Mouse (Mus musculus) liver, postnatal 0 days (tissue): ENCODE results near the gene Ece1.

Experiments used
- CTCF ChIP-seq: sonication (generic); IDR thresholded peaks from 2 replicates; pipeline ENCODE4 v1.5.1; 2016; ENCODE audit warnings: antibody characterized with exemption, low read depth
- EP300 ChIP-seq: IDR thresholded peaks from 2 replicates; pipeline ENCODE4 v1.6.1; 2016; ENCODE audit warnings: antibody characterized with exemption, low read depth, mild to moderate bottlenecking

DNA sequence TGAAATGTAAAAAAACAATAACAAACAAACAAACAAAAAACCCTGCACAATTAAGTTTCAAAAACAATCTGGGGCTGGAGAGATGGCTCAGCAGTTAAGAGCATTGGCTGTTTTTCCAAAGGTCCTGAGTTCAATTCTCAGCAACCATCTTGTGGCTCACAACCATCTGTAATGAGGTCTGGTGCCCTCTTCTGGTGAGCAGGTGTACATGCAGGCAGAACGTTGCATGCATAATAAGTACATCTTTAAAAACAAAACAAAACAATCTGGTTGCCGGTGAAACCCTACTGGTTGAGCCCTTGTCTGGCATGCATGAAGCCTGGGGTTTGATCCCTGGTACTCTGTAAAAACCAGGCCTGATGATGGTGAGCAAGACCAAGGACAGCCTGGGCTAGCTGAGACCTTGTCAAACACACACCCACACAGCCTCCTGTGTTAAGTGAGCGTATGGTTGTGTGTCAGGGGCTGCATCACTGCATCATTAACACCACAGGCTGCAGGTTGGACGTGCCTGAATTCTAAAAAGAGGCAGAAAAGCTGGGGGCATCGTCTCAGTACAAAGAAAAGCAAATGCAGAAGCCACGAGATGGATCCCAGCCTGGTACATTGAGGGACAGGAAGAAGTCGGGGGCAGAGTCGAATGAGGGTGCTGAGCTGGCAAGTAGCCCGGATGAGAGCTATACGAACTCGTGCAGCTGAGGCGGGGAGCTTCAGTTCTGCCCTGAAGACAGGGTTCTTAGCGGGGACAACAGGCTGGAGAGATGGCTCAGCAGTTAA is 98.0 kb downstream of the Ece1 start:
- TF ChIP-seq CTCF = peak; percentile 67
- TF ChIP-seq EP300 = no peak
